Mouse (Mus musculus) myocyte (in vitro differentiated cells): ENCODE results near the gene Erlin1.

Source experiments
- CEBPB ChIP-seq: IDR thresholded peaks from 2 replicates; pipeline ENCODE4 v1.6.1; 2011; ENCODE audit warnings: mild to moderate bottlenecking, moderate library complexity; ENCODE audit not compliant: poor library complexity, insufficient read depth, severe bottlenecking
- E2F4 ChIP-seq: IDR thresholded peaks from one replicate; pipeline ENCODE4 v1.6.1; 2011; ENCODE audit warnings: mild to moderate bottlenecking, control low read depth, moderate library complexity; ENCODE audit not compliant: insufficient read depth
- MAX ChIP-seq: IDR thresholded peaks from one replicate; pipeline ENCODE4 v1.6.1; 2011; ENCODE audit warnings: low read depth, mild to moderate bottlenecking, control low read depth
- MYOD1 ChIP-seq, 3 experiments: IDR thresholded peaks; one replicate each; pipeline ENCODE4 v1.6.1; 2011; ENCODE audit warnings: control low read depth in 2 of 3, low read depth in 2 of 3, mild to moderate bottlenecking in 2 of 3, moderate library complexity in 1 of 3; ENCODE audit not compliant: insufficient read length in 2 of 3, control insufficient read depth in 1 of 3
- MYOG ChIP-seq, 3 experiments: IDR thresholded peaks; one replicate each; pipeline ENCODE4 v1.6.1; 2011; ENCODE audit warnings: control low read depth in 2 of 3, low read depth in 2 of 3, mild to moderate bottlenecking in 2 of 3; ENCODE audit not compliant: insufficient read length in 2 of 3, control insufficient read depth in 1 of 3, insufficient read depth in 1 of 3
- POLR2A ChIP-seq: IDR thresholded peaks from one replicate; pipeline ENCODE4 v1.6.1; 2011; ENCODE audit warnings: low read depth, mild to moderate bottlenecking, control low read depth, moderate library complexity; ENCODE audit not compliant: insufficient read length
- POLR2AphosphoS2 ChIP-seq: IDR thresholded peaks from one replicate; pipeline ENCODE4 v1.6.1; 2011; ENCODE audit warnings: low read depth, control low read depth; ENCODE audit not compliant: insufficient read length
- REST ChIP-seq: IDR thresholded peaks from one replicate; pipeline ENCODE4 v1.6.1; 2011; ENCODE audit warnings: mild to moderate bottlenecking, control low read depth, moderate library complexity; ENCODE audit not compliant: insufficient read depth, insufficient read length
- SRF ChIP-seq: IDR thresholded peaks from one replicate; pipeline ENCODE4 v1.6.1; 2011; ENCODE audit warnings: low read depth; ENCODE audit not compliant: control insufficient read depth, insufficient read length
- TCF12 ChIP-seq: IDR thresholded peaks from one replicate; pipeline ENCODE4 v1.6.1; 2011; ENCODE audit warnings: mild to moderate bottlenecking, control low read depth; ENCODE audit not compliant: poor library complexity, insufficient read depth, severe bottlenecking
- USF1 ChIP-seq: IDR thresholded peaks from one replicate; pipeline ENCODE4 v1.6.1; 2011; ENCODE audit warnings: low read depth, mild to moderate bottlenecking, control low read depth, moderate library complexity

DNA sequence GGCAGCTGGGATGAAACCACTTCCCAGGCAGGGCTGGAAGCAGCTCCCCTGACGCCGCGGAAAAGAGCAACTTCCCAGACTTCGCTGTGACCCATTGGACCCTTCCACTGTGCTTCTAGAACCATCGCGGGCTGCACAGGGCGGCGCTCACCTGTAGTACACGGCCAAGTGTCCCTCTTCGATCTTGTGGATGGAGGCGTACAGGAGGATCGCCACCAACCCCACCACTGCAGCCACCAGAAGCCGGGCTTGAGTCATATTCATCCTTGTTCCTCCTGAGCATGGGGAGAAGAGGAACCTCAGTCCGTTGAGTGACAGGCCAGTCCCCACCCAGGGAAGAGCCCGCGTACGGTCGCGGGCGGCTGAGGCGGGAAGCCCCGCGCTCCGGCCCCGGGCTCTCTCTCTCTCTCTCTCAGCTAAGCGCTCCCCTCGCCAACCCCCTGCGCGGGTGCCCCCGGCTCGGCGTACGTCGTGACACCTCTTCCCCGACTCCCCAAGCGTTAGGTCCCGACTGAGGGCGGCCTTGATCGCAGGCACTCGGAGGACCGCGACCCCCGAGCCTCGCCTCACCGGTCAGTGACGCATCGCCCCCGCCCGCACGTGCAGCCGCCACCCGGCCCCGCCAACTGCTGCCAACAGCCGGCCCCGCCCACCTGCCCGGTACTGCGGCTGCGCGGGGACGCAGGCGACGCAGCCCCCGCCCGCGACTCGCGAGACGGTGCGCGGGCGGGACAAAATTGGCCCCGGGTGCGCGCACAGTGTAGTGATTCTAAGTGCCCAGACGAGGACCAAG lies at the start of gene Erlin1:
- TF ChIP-seq POLR2A = peak; percentile 84
- TF ChIP-seq MYOG (IDR thresholded peaks at IDR 0.05; ENCODE audit: control insufficient read depth in 1 of 3, insufficient read depth in 1 of 3, insufficient read length in 2 of 3, low read depth in 2 of 3) = peak in 2 of 3 experiments; percentile 40 to 62
- TF ChIP-seq CEBPB = no peak
- TF ChIP-seq E2F4 = peak; percentile 54
- peak; percentile 84 for TF ChIP-seq POLR2AphosphoS2
- TF ChIP-seq REST = no peak
- TF ChIP-seq MAX = no peak
- TF ChIP-seq SRF = no peak
- no peak for TF ChIP-seq USF1
- no peak for TF ChIP-seq TCF12
- peak in 1 of 3 experiments; percentile 79 for TF ChIP-seq MYOD1 (IDR thresholded peaks at IDR 0.05; ENCODE audit: control insufficient read depth in 1 of 3, insufficient read length in 2 of 3, low read depth in 2 of 3)
